Mouse (Mus musculus) ES-E14 (cell line): ENCODE data around the gene C2cd3. TPM values are rescaled to one million over a fixed set of nuclear protein-coding genes. Genes with fewer than 3 reads are reported as not detected.

Experiments
- DNase-seq: peaks from one replicate; pipeline ENCODE4 v3.0.0-alpha.2; 2013; ENCODE audit warnings: low read depth, low spot score
- H3K27ac ChIP-seq: 2 replicates; pipeline ENCODE4 v1.5.1; 2012; ENCODE audit warnings: low read depth, mild to moderate bottlenecking, low read length, moderate library complexity, mixed read lengths; ENCODE audit not compliant: poor library complexity, insufficient read depth, severe bottlenecking
- H3K36me3 ChIP-seq: 2 replicates; pipeline ENCODE4 v1.6.1; 2012; ENCODE audit warnings: mild to moderate bottlenecking, low read length, moderate library complexity, mixed read lengths; ENCODE audit not compliant: control insufficient read depth, poor library complexity, insufficient read depth, severe bottlenecking
- H3K4me1 ChIP-seq, 2 experiments: fragments of 150-350 bp in 1 of 2; sonication (generic) in 1 of 2; 2 replicates each; pipeline ENCODE4 v1.6.1; 2012; ENCODE audit warnings: low read length in 2 of 2, mild to moderate bottlenecking in 1 of 2, mixed read lengths in 1 of 2; ENCODE audit not compliant: control insufficient read depth in 2 of 2, insufficient read depth in 2 of 2, poor library complexity in 1 of 2
- H3K4me3 ChIP-seq, 2 experiments: fragments of 150-350 bp in 1 of 2; sonication (generic) in 1 of 2; 2 replicates each; pipeline ENCODE4 v1.5.1; 2012; ENCODE audit warnings: low read length in 2 of 2, low read depth in 1 of 2, mild to moderate bottlenecking in 1 of 2, mixed read lengths in 1 of 2; ENCODE audit not compliant: insufficient read depth in 1 of 2, poor library complexity in 1 of 2, severe bottlenecking in 1 of 2
- H3K9ac ChIP-seq: 2 replicates; pipeline ENCODE4 v1.6.1; 2012; ENCODE audit warnings: low read depth, mild to moderate bottlenecking, low read length, mixed read lengths; ENCODE audit not compliant: poor library complexity, insufficient read depth, severe bottlenecking
- H3K9me3 ChIP-seq: fragments of 150-350 bp; sonication (generic); 2 replicates; pipeline ENCODE4 v1.6.1; 2012; ENCODE audit warnings: low read depth, mild to moderate bottlenecking, low read length; ENCODE audit not compliant: control insufficient read depth, insufficient read depth
- CHD2 ChIP-seq: IDR thresholded peaks from 2 replicates; pipeline ENCODE4 v1.6.1; 2014; ENCODE audit warnings: mild to moderate bottlenecking, low read depth, low read length, inconsistent platforms
- HCFC1 ChIP-seq: IDR thresholded peaks from 2 replicates; pipeline ENCODE4 v1.6.1; 2012; ENCODE audit warnings: low read length, inconsistent platforms, borderline replicate concordance; ENCODE audit not compliant: insufficient read depth
- MAFK ChIP-seq: IDR thresholded peaks from 2 replicates; pipeline ENCODE4 v1.6.1; 2014; ENCODE audit warnings: mild to moderate bottlenecking, low read depth, low read length, inconsistent platforms; ENCODE audit not compliant: insufficient read depth
- ZC3H11A ChIP-seq: IDR thresholded peaks from 2 replicates; pipeline ENCODE4 v1.6.1; 2012; ENCODE audit warnings: low read depth, mild to moderate bottlenecking, inconsistent platforms, low read length, borderline replicate concordance
- ZNF384 ChIP-seq: IDR thresholded peaks from 2 replicates; pipeline ENCODE4 v1.6.1; 2012; ENCODE audit warnings: low read depth, low read length, inconsistent platforms
- in situ Hi-C, 2 experiments: fragments of 600-800 bp; cut with MboI; formaldehyde crosslinking; loops; one replicate each; pipeline ENCODE4 v1.15.1; 2025; ENCODE audit warnings: low sequenced_read_pairs in 2 of 2, inconsistent platforms in 1 of 2; ENCODE audit not compliant: unreplicated experiment in 2 of 2
- total RNA-seq: library from RNA; depleted of rRNA; stranded (reverse); fragments of 300-350 nt; gene quantifications from 2 replicates; pipeline ENCODE4 v1.2.3, GENCODE M21; 2012; rRNA removed

C2cd3 gene
- total RNA-seq, result 10.9 and 12.5 TPM in 2 replicates

- Histone ChIP-seq H3K27ac (no peak within 1 kb of the TSS; the same call in 1 of the 2 replicates), H3K9ac (peak within 1 kb of the TSS; percentile 86), H3K36me3 (peaks cover 4% of the 10 kb centered on the region), H3K4me1 (no peaks in the 10 kb centered on the region), H3K9me3 (no peaks in the 10 kb centered on the region), H3K4me3 (peak within 1 kb of the TSS; percentile 84 to 98)
- TF ChIP-seq HCFC1 (peak; percentile 97), MAFK (no peak)
- in situ Hi-C loops, result no loop called here
- peak; percentile 98 for DNase-seq
Measured at GRCm38 (mm10) chr7:100371495-100372451, at the start of gene C2cd3, which contains the start of gene Ppme1. Gene C2cd3 (plus strand): TSS chr7:100372233. Gene Ppme1 (minus strand): TSS chr7:100372307.

- DNase-seq, result no peak
- Histone ChIP-seq H3K36me3 (peaks cover 6% of the 10 kb centered on the region), H3K4me3 (no peak overlapping the region), H3K4me1 (no peaks in the 10 kb centered on the region), H3K9me3 (no peaks in the 10 kb centered on the region), H3K9ac (no peak overlapping the region), H3K27ac (no peak overlapping the region)
- TF ChIP-seq MAFK (no peak), HCFC1 (no peak), ZC3H11A (no peak), CHD2 (no peak), ZNF384 (no peak)
- in situ Hi-C loops, result no loop called here
Measured at GRCm38 (mm10) chr7:100323721-100324120, 48.3 kb upstream of the C2cd3 start.

GRCm38 (mm10) chr7:100325482-100325881 lies 46.6 kb upstream of the C2cd3 start:
- TF ChIP-seq CHD2 (no peak), ZNF384 (no peak), HCFC1 (no peak), MAFK (no peak), ZC3H11A (no peak)
- Histone ChIP-seq H3K36me3 (peaks cover 12% of the 10 kb centered on the region), H3K9ac (no peak overlapping the region), H3K4me3 (no peak overlapping the region), H3K27ac (no peak overlapping the region), H3K4me1 (no peaks in the 10 kb centered on the region), H3K9me3 (no peaks in the 10 kb centered on the region)
- in situ Hi-C loops, result no loop called here
- DNase-seq, result peak; percentile 20

- no peak for DNase-seq
- Histone ChIP-seq H3K9ac (no peak overlapping the region), H3K27ac (no peak overlapping the region), H3K9me3 (no peaks in the 10 kb centered on the region), H3K4me1 (no peaks in the 10 kb centered on the region), H3K36me3 (peaks cover 15% of the 10 kb centered on the region), H3K4me3 (no peak overlapping the region)
- in situ Hi-C loops, result no loop called here
- no peak for TF ChIP-seq MAFK
- TF ChIP-seq ZNF384, result no peak
- no peak for TF ChIP-seq CHD2
- no peak for TF ChIP-seq HCFC1
- no peak for TF ChIP-seq ZC3H11A
Measured at GRCm38 (mm10) chr7:100327514-100327913, 44.5 kb upstream of the C2cd3 start.
